Mouse (Mus musculus) liver, embryonic 14.5 days (tissue): ENCODE measurements around the gene Adra1d.

ENCODE experiments used
- CTCF ChIP-seq: IDR thresholded peaks from 2 replicates; pipeline ENCODE4 v1.5.1; 2016; ENCODE audit warnings: antibody characterized with exemption, low read depth, control low read depth
- EP300 ChIP-seq: IDR thresholded peaks from 2 replicates; pipeline ENCODE4 v1.6.1; 2016; ENCODE audit warnings: antibody characterized with exemption, low read depth

DNA sequence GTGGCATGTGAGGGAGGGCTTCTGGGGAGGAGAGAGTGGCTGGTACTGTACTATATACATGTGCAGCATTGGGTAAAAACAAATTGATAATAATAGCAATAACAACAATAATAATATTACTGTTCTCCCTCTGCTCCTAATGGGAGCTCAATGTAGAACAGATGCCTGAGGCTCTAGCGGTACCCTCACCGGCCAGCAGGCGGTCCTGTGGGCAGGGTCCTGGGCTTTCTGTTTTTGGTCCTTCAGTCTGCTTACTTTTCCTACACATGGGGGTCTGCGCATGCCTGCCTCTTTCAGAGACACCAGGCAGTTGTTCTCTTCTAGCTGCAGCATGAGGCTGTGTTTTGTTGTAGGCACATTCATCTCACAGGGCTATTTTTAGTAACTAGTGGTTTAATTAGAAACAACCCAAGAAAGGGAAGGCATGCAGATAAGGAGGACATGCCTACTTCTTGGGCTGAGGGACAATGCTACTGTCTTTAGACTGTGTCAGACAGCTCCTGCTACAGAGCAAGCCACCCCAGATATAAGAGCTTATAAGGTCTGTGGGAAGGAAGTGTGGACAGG lies 47.9 kb downstream of the Adra1d start:
- peak; percentile 47 for TF ChIP-seq CTCF
- TF ChIP-seq EP300: no peak
